Mouse (Mus musculus) splenic B cell, adult 2 months (primary cell): ENCODE data around the gene Gimap7.
"Not testable (repeated sequence)": the region's sequence is repeated elsewhere in the genome, so short reads cannot be mapped to it uniquely, and the experiment has no call there.

Experiments
- DNase-seq: peaks from one replicate; pipeline ENCODE4 v3.0.0-alpha.2; 2011; ENCODE audit warnings: low read depth, low spot score
- H3K27me3 ChIP-seq: 2 replicates; pipeline ENCODE4 v1.6.1; 2012; ENCODE audit warnings: mild to moderate bottlenecking, low read length, moderate library complexity, mixed read lengths; ENCODE audit not compliant: control insufficient read depth, poor library complexity, insufficient read depth, severe bottlenecking
- H3K36me3 ChIP-seq: 2 replicates; pipeline ENCODE4 v1.6.1; 2012; ENCODE audit warnings: mild to moderate bottlenecking, low read length, moderate library complexity, mixed read lengths; ENCODE audit not compliant: control insufficient read depth, poor library complexity, insufficient read depth, severe bottlenecking

Gene Gimap7

GRCm38 (mm10) chr6:48718455-48718854 lies at the start of gene Gimap7, which contains the start of gene Gm28053:
TSS of gene Gimap7 (plus strand) at chr6:48718621.
TSS of gene Gm28053 (plus strand) at chr6:48718607.
- Histone ChIP-seq H3K36me3 (no peaks in the 10 kb centered on the region; the same call in 1 of the 2 replicates), H3K27me3 (no peaks in the 10 kb centered on the region)
- DNase-seq = peak; percentile 77

DNA sequence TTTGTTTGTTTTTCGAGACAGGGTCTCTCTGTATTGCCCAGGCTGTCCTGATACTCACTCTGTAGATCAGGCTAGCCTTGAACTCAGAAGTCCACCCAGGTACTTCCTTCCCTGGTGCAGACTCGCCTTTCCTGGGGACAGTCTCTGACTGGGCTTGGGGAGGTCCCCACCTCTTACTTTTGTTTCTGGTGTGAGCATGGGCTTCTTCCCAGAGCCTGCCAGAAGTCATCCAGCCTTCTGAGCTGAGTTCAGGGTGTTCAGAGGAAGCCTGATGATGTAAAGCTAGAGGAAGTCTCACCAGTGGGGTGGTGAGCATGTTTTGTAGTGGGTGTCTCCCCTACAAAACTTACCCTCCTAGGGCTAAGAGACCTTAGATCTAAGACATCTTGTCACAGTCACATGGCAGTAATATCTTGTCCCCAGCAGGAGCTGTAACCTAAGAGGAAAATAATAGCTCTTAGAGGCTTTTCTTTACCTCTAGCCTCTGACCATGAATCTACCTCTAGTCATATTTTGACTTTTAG lies 48.9 kb upstream of the Gimap7 start:
- H3K27me3 ChIP-seq = no peaks in the 10 kb centered on the region
- DNase-seq = no peak

GRCm38 (mm10) chr6:48674291-48675058 lies 43.9 kb upstream of the Gimap7 start:
- H3K27me3 ChIP-seq = no peaks in the 10 kb centered on the region
- peak; percentile 69 for DNase-seq
- peaks cover 6% of the 10 kb centered on the region for H3K36me3 ChIP-seq

More for the DNA sequence above, 48.9 kb upstream of the Gimap7 start:
- no peaks in the 10 kb centered on the region for H3K36me3 ChIP-seq

GRCm38 (mm10) chr6:48675400-48675930 lies 43.0 kb upstream of the Gimap7 start:
- no peak for DNase-seq

GRCm38 (mm10) chr6:48675931-48676859 lies 42.2 kb upstream of the Gimap7 start, which contains the start of gene Gimap9:
TSS of gene Gimap9 (plus strand) at chr6:48676129.
- H3K27me3 ChIP-seq = no peaks in the 10 kb centered on the region
- peaks cover 6% of the 10 kb centered on the region for H3K36me3 ChIP-seq
- DNase-seq = peak; percentile 88

More at GRCm38 (mm10) chr6:48675400-48675930, 43.0 kb upstream of the Gimap7 start:
- Histone ChIP-seq H3K27me3 (no peaks in the 10 kb centered on the region), H3K36me3 (peaks cover 6% of the 10 kb centered on the region)

DNA sequence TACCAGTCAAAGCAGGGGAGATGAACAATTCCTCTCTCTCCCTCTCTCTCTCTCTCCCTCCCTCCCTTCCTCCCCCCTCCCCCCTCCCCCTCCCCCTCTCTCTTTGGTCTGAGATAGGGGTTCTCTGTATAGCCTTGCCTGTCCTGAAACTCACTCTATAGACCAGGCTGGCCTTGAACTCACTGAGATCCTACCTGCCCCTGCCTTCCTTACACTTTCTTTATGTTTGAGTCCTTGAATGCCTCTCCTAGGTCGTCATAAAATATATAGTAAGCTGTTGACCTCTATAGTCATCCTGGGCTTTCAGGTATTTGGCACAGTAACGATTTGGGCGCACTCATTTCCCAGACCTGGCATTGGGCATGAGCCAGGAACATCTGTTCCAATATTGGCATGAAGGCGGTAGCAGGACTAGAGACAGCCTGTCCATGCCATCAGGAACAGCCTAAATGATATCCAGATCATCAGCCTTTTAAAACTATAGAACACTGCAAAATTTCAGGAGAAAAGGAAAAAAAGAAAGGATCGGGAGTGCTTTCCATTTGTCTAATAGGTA lies 41.5 kb upstream of the Gimap7 start:
- no peaks in the 10 kb centered on the region for H3K27me3 ChIP-seq

DNA sequence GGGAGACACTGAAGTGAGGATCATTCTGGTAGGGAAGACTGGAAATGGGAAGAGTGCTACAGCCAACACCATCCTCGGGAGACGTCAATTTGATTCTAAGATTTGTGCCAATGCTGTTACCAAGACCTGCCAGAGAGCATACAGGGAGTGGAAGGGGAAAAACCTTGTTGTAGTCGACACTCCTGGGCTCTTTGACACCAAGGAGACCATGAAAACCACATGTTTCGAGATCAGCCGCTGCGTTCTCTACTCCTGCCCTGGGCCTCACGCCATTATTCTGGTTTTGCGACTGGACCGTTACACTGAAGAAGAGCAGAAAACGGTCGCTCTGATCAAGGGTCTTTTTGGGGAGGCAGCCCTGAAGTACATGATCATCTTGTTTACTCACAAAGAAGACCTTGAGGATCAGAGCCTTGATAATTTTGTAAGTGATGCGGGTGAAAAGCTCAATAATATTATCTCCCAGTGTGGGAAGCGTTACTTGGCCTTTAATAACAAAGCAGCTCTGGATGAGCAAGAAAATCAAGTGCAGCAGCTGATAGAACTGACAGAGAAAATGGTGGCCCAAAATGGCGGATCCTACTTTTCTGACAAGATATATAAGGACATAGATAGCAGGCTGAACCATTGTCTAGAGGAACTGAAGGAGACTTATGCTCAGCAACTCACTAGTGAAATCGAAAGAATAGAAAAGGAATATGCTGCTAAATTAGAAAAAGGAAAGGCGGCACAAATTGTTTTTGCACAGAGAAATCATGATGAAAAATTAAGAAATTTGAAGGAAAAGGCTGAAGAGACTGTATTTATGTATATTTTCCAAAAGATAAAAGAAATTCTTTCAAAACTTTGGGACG lies 40.7 kb upstream of the Gimap7 start:
- DNase-seq = no peak

More for the DNA sequence above, 41.5 kb upstream of the Gimap7 start:
- no peak for DNase-seq
- H3K36me3 ChIP-seq = peaks cover 6% of the 10 kb centered on the region

GRCm38 (mm10) chr6:48678391-48678790 lies 40.0 kb upstream of the Gimap7 start:
- Histone ChIP-seq H3K36me3 (peaks cover 6% of the 10 kb centered on the region), H3K27me3 (no peaks in the 10 kb centered on the region)
- DNase-seq = no peak

More for the DNA sequence above, 40.7 kb upstream of the Gimap7 start:
- peaks cover 6% of the 10 kb centered on the region for H3K36me3 ChIP-seq
- no peaks in the 10 kb centered on the region for H3K27me3 ChIP-seq

DNA sequence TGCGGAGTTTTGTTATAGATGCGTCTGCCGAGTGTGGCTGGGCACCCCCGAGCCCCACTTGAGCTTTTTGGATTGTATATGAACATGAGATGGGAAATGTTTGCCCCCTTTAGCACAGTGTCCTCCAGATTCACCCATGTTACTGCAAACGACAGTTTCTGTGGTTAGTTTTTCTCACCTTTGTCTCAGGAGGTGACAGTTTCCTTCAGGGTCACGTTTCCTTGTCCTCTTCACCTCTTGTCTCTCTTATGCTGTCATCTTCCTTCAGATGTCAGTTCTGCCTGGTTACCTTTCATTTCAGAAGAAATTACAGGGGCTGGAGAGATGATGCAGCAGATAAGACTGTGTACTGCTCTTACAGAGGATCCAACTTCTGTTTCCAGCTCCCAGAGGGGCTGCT lies 38.7 kb upstream of the Gimap7 start:
- DNase-seq = no peak
- Histone ChIP-seq H3K27me3 (no peaks in the 10 kb centered on the region), H3K36me3 (peaks cover 6% of the 10 kb centered on the region)

GRCm38 (mm10) chr6:48680421-48680820 lies 38.0 kb upstream of the Gimap7 start:
- no peaks in the 10 kb centered on the region for H3K27me3 ChIP-seq
- no peak for DNase-seq

DNA sequence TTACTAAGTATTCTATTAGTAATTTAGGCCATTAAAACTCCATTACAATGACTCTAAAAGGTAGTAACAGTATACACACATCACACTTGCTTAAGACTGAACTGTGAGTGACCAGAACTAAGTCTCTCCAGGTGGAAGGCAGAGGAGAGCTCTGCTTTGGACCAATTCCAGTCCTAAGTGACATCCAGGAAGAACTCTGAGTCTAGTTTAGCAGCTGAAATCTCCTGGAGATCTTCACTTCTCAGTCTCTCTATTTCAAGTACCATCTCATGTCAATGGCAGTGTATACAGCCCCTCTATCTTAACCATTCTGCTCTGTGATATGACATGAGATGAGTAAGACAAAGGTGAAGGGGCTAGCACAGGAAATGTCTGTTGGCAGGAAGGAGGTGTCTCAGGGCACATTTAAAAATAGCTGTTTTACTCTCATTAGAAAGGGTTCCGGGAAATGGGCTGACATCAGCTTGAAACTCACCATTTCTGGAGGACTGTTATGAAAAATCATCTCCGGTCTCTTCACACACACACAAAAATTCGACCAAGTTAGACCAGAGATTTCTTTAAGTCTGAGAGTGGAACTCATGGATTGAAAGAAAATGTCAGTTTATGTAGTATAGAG lies 36.8 kb upstream of the Gimap7 start:
- peak; percentile 58 for DNase-seq
- Histone ChIP-seq H3K36me3 (peaks cover 6% of the 10 kb centered on the region), H3K27me3 (no peaks in the 10 kb centered on the region)

More at GRCm38 (mm10) chr6:48680421-48680820, 38.0 kb upstream of the Gimap7 start:
- peaks cover 6% of the 10 kb centered on the region for H3K36me3 ChIP-seq

DNA sequence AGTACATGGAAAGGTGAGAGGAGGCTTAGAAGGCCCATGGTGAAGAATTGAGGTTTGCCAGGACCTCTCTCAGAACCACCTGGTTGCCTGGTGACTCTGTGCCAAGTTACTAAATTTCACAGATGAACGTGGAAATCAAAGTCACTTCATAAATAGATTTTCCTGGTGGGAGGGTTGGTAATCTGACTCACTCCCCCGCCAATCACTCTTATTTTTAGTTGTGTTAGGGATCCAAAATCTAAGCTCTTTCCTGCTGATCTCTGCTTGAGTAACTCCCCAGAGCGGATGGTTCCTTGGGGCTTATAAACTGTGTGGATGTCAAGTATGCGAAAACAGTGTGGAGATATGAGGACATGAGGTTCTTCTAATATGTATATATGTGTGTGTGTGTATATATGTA lies 36.1 kb upstream of the Gimap7 start:
- H3K27me3 ChIP-seq = no peaks in the 10 kb centered on the region
- no peak for DNase-seq
- H3K36me3 ChIP-seq = peaks cover 8% of the 10 kb centered on the region

- DNase-seq = peak; percentile 56
- not testable (repeated sequence) for H3K36me3 ChIP-seq, H3K27me3 ChIP-seq
Measured at GRCm38 (mm10) chr6:48683263-48683821, 35.1 kb upstream of the Gimap7 start.
